Mouse (Mus musculus): ENCODE results near the gene Bysl. TPM values are rescaled to one million over a fixed set of nuclear protein-coding genes. Genes with fewer than 3 reads are reported as not detected.
"Not testable (repeated sequence)": the region's sequence is repeated elsewhere in the genome, so short reads cannot be mapped to it uniquely, and the experiment has no call there.

Gene Bysl
- total and polyA plus RNA-seq, 3 experiments = 69.3 to 85.4 TPM; not detected in 1

- H3K36me3 ChIP-seq (ENCODE audit: control insufficient read depth in 1 of 2, insufficient read depth in 2 of 2, low read length in 2 of 2) = peaks cover 3 to 47% of the 10 kb centered on the region in 2 experiments; a peak in 3 of 4 replicates
- peak overlapping the region; percentile 10; the same call in 1 of the 2 replicates for H3K9ac ChIP-seq (ENCODE audit: control insufficient read depth, low read depth, low read length, poor library complexity, severe bottlenecking)
Observed at GRCm38 (mm10) chr17:47599511-47600297, 11.6 kb downstream of the Bysl start.

GRCm38 (mm10) chr17:47598580-47599304 lies 12.6 kb downstream of the Bysl start:
- H3K27me3 ChIP-seq (ENCODE audit: control insufficient read depth in 1 of 2, insufficient read depth in 2 of 2, low read length in 2 of 2); H3K4me3 ChIP-seq (ENCODE audit: control insufficient read depth in 1 of 2, insufficient read depth in 1 of 2, low read depth in 2 of 2, low read length in 2 of 2); H3K9me3 ChIP-seq (replicated peaks; ENCODE audit: insufficient read depth, low read length); DNase-seq (ENCODE audit: low read depth, low spot score): not testable (repeated sequence)
- Histone ChIP-seq H3K79me2 (ENCODE audit: control insufficient read depth, insufficient read depth, low read length, poor library complexity) (peaks cover 24% of the 10 kb centered on the region), H3K27ac (ENCODE audit: control insufficient read depth, low read depth, low read length) (peak overlapping the region; percentile 77), H3K36me3 (ENCODE audit: control insufficient read depth in 1 of 2, insufficient read depth in 2 of 2, low read length in 2 of 2) (peaks cover 0 to 47% of the 10 kb centered on the region in 2 experiments; a peak in 3 of 4 replicates), H3K9ac (ENCODE audit: control insufficient read depth, low read depth, low read length, poor library complexity, severe bottlenecking) (peak overlapping the region; percentile 37), H3K4me1 (ENCODE audit: control insufficient read depth in 1 of 2, insufficient read depth in 2 of 2, low read length in 2 of 2) (peaks cover 17 to 54% of the 10 kb centered on the region in 2 experiments)
- TF ChIP-seq POLR2A (IDR thresholded peaks at IDR 0.05; ENCODE audit: control insufficient read depth in 1 of 2, insufficient read depth in 1 of 2, low read depth in 1 of 2, low read length in 2 of 2, poor library complexity in 1 of 2) (peak; percentile 6 to 8; a peak in 2 of 4 replicates), ZMIZ1 (IDR thresholded peaks at IDR 0.05; ENCODE audit: low read depth, low read length) (0 out of 2 replicates have a peak, but pooled peaks have one; percentile 19)

More at GRCm38 (mm10) chr17:47599511-47600297, 11.6 kb downstream of the Bysl start:
- TF ChIP-seq HCFC1 (IDR thresholded peaks at IDR 0.05; ENCODE audit: low read depth, low read length) (0 out of 2 replicates have a peak, but pooled peaks have one; percentile 37), ELF1 (IDR thresholded peaks at IDR 0.05; ENCODE audit: low read depth, low read length) (0 out of 2 replicates have a peak, but pooled peaks have one; percentile 35), ETS1 (IDR thresholded peaks at IDR 0.05; ENCODE audit: low read depth, low read length) (0 out of 2 replicates have a peak, but pooled peaks have one; percentile 24), MAZ (IDR thresholded peaks at IDR 0.05; ENCODE audit: low read depth, low read length) (peak; percentile 75; the same call in 1 of the 2 replicates), E2F4 (IDR thresholded peaks at IDR 0.05; ENCODE audit: borderline replicate concordance, low read depth, low read length) (no peak), EP300 (IDR thresholded peaks at IDR 0.05; ENCODE audit: low read depth in 1 of 2, low read length in 2 of 2) (peak; percentile 41 to 45; a peak in 2 of 4 replicates), SMC3 (IDR thresholded peaks at IDR 0.05; ENCODE audit: low read depth, low read length) (0 out of 2 replicates have a peak, but pooled peaks have one; percentile 21), POLR2A (IDR thresholded peaks at IDR 0.05; ENCODE audit: control insufficient read depth in 1 of 2, insufficient read depth in 1 of 2, low read depth in 1 of 2, low read length in 2 of 2, poor library complexity in 1 of 2) (peak in 1 of 2 experiments; percentile 63; a peak in 2 of 4 replicates), SIN3A (IDR thresholded peaks at IDR 0.05; ENCODE audit: low read length) (peak; percentile 41; the same call in 1 of the 2 replicates), ZNF384 (IDR thresholded peaks at IDR 0.05; ENCODE audit: low read depth, low read length) (peak; percentile 72; the same call in 1 of the 2 replicates), MYC (IDR thresholded peaks at IDR 0.05; ENCODE audit: low read depth, low read length) (no peak)
- Histone ChIP-seq H3K27me3 (ENCODE audit: control insufficient read depth in 1 of 2, insufficient read depth in 2 of 2, low read length in 2 of 2) (no peaks in the 10 kb centered on the region), H3K27ac (ENCODE audit: control insufficient read depth, low read depth, low read length) (peak overlapping the region; percentile 77), H3K9me3 (replicated peaks; ENCODE audit: insufficient read depth, low read length) (no peaks in the 10 kb centered on the region), H3K79me2 (ENCODE audit: control insufficient read depth, insufficient read depth, low read length, poor library complexity) (peaks cover 14% of the 10 kb centered on the region), H3K4me1 (ENCODE audit: control insufficient read depth in 1 of 2, insufficient read depth in 2 of 2, low read length in 2 of 2) (peaks cover 17 to 54% of the 10 kb centered on the region in 2 experiments), H3K4me3 (ENCODE audit: control insufficient read depth in 1 of 2, insufficient read depth in 1 of 2, low read depth in 2 of 2, low read length in 2 of 2) (no peak overlapping the region)
- DNase-seq (ENCODE audit: low read depth, low spot score) = peak; percentile 86

Data from MEL (cell line).